Mouse (Mus musculus) kidney, adult 11 months (tissue): ENCODE data around the gene Acsf3.
A peak's percentile ranks its signal among the peaks of the same experiment; 100 is the strongest.

Experiments used
- DNase-seq: peaks from one replicate; pipeline ENCODE4 v3.0.0; 2022

Gene Acsf3

GRCm38 (mm10) chr8:122775285-122776155, at the start of gene Acsf3:
Acsf3 (plus strand) TSS chr8:122775486.
- DNase-seq, result peak; percentile 52

- no peak for DNase-seq
Observed at GRCm38 (mm10) chr8:122726789-122727188, 48.5 kb upstream of the Acsf3 start.

- DNase-seq, result no peak
Observed at GRCm38 (mm10) chr8:122727412-122727811, 47.9 kb upstream of the Acsf3 start.

GRCm38 (mm10) chr8:122728630-122729029, 46.7 kb upstream of the Acsf3 start:
- DNase-seq, result no peak

GRCm38 (mm10) chr8:122735110-122735509, 40.2 kb upstream of the Acsf3 start:
- no peak for DNase-seq

- DNase-seq, result no peak
Observed at GRCm38 (mm10) chr8:122735542-122736473, 39.5 kb upstream of the Acsf3 start.

GRCm38 (mm10) chr8:122736623-122737022, 38.7 kb upstream of the Acsf3 start:
- no peak for DNase-seq

GRCm38 (mm10) chr8:122737071-122737470, 38.2 kb upstream of the Acsf3 start:
- no peak for DNase-seq

- no peak for DNase-seq
Observed at GRCm38 (mm10) chr8:122737886-122738285, 37.4 kb upstream of the Acsf3 start.

- DNase-seq, result no peak
Observed at GRCm38 (mm10) chr8:122739102-122739725, 36.1 kb upstream of the Acsf3 start.

- DNase-seq, result no peak
Observed at GRCm38 (mm10) chr8:122742471-122742870, 32.8 kb upstream of the Acsf3 start.

GRCm38 (mm10) chr8:122745022-122745749, 30.1 kb upstream of the Acsf3 start:
- no peak for DNase-seq

GRCm38 (mm10) chr8:122745750-122746275, 29.5 kb upstream of the Acsf3 start:
- no peak for DNase-seq

- no peak for DNase-seq
Observed at GRCm38 (mm10) chr8:122746439-122746838, 28.8 kb upstream of the Acsf3 start.

- no peak for DNase-seq
Observed at GRCm38 (mm10) chr8:122747825-122748224, 27.5 kb upstream of the Acsf3 start.

GRCm38 (mm10) chr8:122749333-122749958, 25.8 kb upstream of the Acsf3 start:
- no peak for DNase-seq

- no peak for DNase-seq
Observed at GRCm38 (mm10) chr8:122751342-122751741, 23.9 kb upstream of the Acsf3 start.

- DNase-seq, result no peak
Observed at GRCm38 (mm10) chr8:122752111-122752721, 23.1 kb upstream of the Acsf3 start.

GRCm38 (mm10) chr8:122758597-122758996, 16.7 kb upstream of the Acsf3 start:
- no peak for DNase-seq

- no peak for DNase-seq
Observed at GRCm38 (mm10) chr8:122760116-122760515, 15.2 kb upstream of the Acsf3 start.

GRCm38 (mm10) chr8:122761109-122761508, 14.2 kb upstream of the Acsf3 start:
- no peak for DNase-seq
